Mouse (Mus musculus): ENCODE results near the gene Cyp46a1. TPM values are rescaled to one million over a fixed set of nuclear protein-coding genes. Genes with fewer than 3 reads are reported as not detected.

Gene Cyp46a1
- polyA plus RNA-seq, 1 experiment from 2014 or later, result 1.4 TPM

- Histone ChIP-seq H3K4me2 (ENCODE audit: low read depth, severe bottlenecking) (peak overlapping the region; percentile 29; the same call in 1 of the 2 replicates), H3K4me3 (ENCODE audit: low read depth, low read length) (no peak overlapping the region), H3K36me3 (ENCODE audit: control insufficient read depth, insufficient read depth, low read length) (no peaks in the 10 kb centered on the region), H3K9me3 (ENCODE audit: control insufficient read depth, low read length) (no peaks in the 10 kb centered on the region), H3K27me3 (ENCODE audit: control insufficient read depth, insufficient read depth, low read length) (no peaks in the 10 kb centered on the region), H3K27ac (replicated peaks; ENCODE audit: low read depth, low read length) (no peak overlapping the region), H3K9ac (ENCODE audit: low read length) (no peak overlapping the region), H3K4me1 (ENCODE audit: control insufficient read depth, insufficient read depth, low read length) (peaks cover 8% of the 10 kb centered on the region; the same call in 1 of the 2 replicates)
- ATAC-seq (ENCODE audit: insufficient number of reproducible peaks, low FRiP score, low TSS enrichment, low read depth) (no peak), DNase-seq (ENCODE audit: low spot score) (peak; percentile 86)
- WGBS, result 6% methylated on average over 8 of the region's 8 CpGs
Measured at GRCm38 (mm10) chr12:108292957-108293356, 41.2 kb upstream of the Cyp46a1 start.

DNA sequence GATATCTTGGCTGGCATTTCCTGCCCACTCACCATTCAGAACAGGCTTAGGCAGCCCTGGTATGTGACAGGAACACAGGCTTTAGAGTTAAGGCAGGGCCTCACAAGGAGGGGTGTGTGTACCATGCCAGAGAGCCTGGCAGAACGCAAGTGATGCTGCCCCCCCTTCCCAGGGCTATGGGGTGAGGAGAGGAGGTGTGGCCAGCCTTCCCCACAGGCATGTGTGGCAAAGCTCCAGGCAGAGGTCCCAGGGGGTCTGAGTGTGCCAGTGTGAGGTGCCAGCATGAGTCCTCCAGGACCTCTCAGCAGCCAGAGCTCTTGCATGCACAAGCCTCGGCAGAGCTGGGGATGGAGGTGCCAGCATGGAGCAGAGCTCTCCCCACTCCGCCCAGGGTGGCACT is 39.6 kb upstream of the Cyp46a1 start:
- Histone ChIP-seq H3K4me3 (ENCODE audit: low read depth, low read length) (no peak overlapping the region), H3K27me3 (ENCODE audit: control insufficient read depth, insufficient read depth, low read length) (no peaks in the 10 kb centered on the region), H3K27ac (replicated peaks; ENCODE audit: low read depth, low read length) (no peak overlapping the region), H3K9me3 (ENCODE audit: control insufficient read depth, low read length) (no peaks in the 10 kb centered on the region), H3K4me2 (ENCODE audit: low read depth, severe bottlenecking) (no peak overlapping the region), H3K36me3 (ENCODE audit: control insufficient read depth, insufficient read depth, low read length) (no peaks in the 10 kb centered on the region), H3K9ac (ENCODE audit: low read length) (no peak overlapping the region), H3K4me1 (ENCODE audit: control insufficient read depth, insufficient read depth, low read length) (peaks cover 8% of the 10 kb centered on the region; the same call in 1 of the 2 replicates)
- DNase-seq (ENCODE audit: low spot score), result no peak
- 79% methylated on average over 3 of the region's 3 CpGs for WGBS
- no peak for ATAC-seq (ENCODE audit: insufficient number of reproducible peaks, low FRiP score, low TSS enrichment, low read depth)

DNA sequence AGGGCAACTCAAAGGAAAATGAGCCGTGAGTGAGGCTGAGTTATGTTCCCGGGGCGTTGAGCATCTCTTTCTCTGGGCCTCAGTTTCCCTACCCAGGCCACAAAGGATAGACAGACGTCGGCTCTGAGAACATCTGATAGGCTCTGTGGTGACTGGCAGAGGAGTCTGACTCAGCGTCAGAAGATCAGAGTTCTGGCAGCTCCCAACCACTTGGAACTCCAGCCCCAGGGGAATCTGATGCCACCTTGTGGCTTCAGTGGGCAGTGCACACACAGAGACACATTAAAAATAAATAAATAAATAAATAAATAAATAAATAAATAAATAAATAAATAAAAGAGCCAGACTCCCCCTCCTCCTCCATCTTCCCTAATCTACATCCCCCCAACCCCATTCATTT is 37.1 kb upstream of the Cyp46a1 start:
- no peak overlapping the region for H3K4me2 ChIP-seq (ENCODE audit: low read depth, severe bottlenecking)
- H3K27me3 ChIP-seq (ENCODE audit: control insufficient read depth, insufficient read depth, low read length), result no peaks in the 10 kb centered on the region
- H3K27ac ChIP-seq (replicated peaks; ENCODE audit: low read depth, low read length), result no peak overlapping the region
- H3K9me3 ChIP-seq (ENCODE audit: control insufficient read depth, low read length), result no peaks in the 10 kb centered on the region
- no peaks in the 10 kb centered on the region for H3K36me3 ChIP-seq (ENCODE audit: control insufficient read depth, insufficient read depth, low read length)
- no peak for ATAC-seq (ENCODE audit: insufficient number of reproducible peaks, low FRiP score, low TSS enrichment, low read depth)
- DNase-seq (ENCODE audit: low spot score), result no peak
- H3K4me3 ChIP-seq (ENCODE audit: low read depth, low read length), result no peak overlapping the region
- no peak overlapping the region for H3K9ac ChIP-seq (ENCODE audit: low read length)
- H3K4me1 ChIP-seq (ENCODE audit: control insufficient read depth, insufficient read depth, low read length), result peaks cover 7% of the 10 kb centered on the region; the same call in 1 of the 2 replicates
- WGBS, result 82% methylated on average over 6 of the region's 6 CpGs

GRCm38 (mm10) chr12:108301006-108301405 is 33.2 kb upstream of the Cyp46a1 start:
- H3K27me3 ChIP-seq (ENCODE audit: control insufficient read depth, insufficient read depth, low read length), result peaks cover 19% of the 10 kb centered on the region
- H3K36me3 ChIP-seq (ENCODE audit: control insufficient read depth, insufficient read depth, low read length), result no peaks in the 10 kb centered on the region
- no peak overlapping the region for H3K27ac ChIP-seq (replicated peaks; ENCODE audit: low read depth, low read length)
- H3K4me1 ChIP-seq (ENCODE audit: control insufficient read depth, insufficient read depth, low read length), result peaks cover 4% of the 10 kb centered on the region; the same call in 1 of the 2 replicates
- H3K9ac ChIP-seq (ENCODE audit: low read length), result no peak overlapping the region
- H3K4me2 ChIP-seq (ENCODE audit: low read depth, severe bottlenecking), result no peak overlapping the region
- DNase-seq (ENCODE audit: low spot score), result no peak
- H3K4me3 ChIP-seq (ENCODE audit: low read depth, low read length), result no peak overlapping the region
- no peaks in the 10 kb centered on the region for H3K9me3 ChIP-seq (ENCODE audit: control insufficient read depth, low read length)
- 85% methylated on average over 6 of the region's 6 CpGs for WGBS
- no peak for ATAC-seq (ENCODE audit: insufficient number of reproducible peaks, low FRiP score, low TSS enrichment, low read depth)

DNA sequence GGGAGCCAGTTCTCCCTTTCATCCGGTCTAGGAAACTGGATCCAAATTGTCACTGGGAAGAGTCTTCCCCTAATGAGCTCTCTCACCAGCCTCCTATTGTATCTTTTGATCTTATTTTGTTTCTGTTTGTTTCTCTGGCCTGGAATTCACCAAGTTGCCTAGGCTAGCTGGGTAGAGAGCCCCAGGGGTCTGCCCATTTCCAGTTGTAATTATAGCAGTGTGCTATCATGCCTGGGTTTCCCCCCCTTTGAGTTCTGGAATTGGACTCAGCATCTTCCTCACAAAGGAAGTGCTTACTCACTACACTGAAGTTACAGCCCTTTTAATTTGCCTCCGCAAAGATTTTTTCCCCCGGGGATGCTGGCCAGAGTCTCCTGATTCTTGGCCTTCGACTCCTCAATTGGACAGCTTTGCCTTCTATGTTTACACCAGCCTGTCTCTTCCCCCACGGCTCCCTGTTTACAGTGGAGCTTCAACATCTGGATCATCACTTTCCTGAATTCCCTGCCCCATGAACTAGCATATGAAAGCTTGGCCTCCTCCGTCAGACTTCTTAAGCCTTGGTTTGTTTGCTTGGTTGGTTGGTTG is 30.3 kb upstream of the Cyp46a1 start:
- DNase-seq (ENCODE audit: low spot score), result no peak
- Histone ChIP-seq H3K9ac (ENCODE audit: low read length) (no peak overlapping the region), H3K4me1 (ENCODE audit: control insufficient read depth, insufficient read depth, low read length) (peaks cover 4% of the 10 kb centered on the region; the same call in 1 of the 2 replicates), H3K27ac (replicated peaks; ENCODE audit: low read depth, low read length) (no peak overlapping the region), H3K36me3 (ENCODE audit: control insufficient read depth, insufficient read depth, low read length) (no peaks in the 10 kb centered on the region), H3K4me3 (ENCODE audit: low read depth, low read length) (no peak overlapping the region), H3K9me3 (ENCODE audit: control insufficient read depth, low read length) (no peaks in the 10 kb centered on the region), H3K27me3 (ENCODE audit: control insufficient read depth, insufficient read depth, low read length) (peaks cover 35% of the 10 kb centered on the region), H3K4me2 (ENCODE audit: low read depth, severe bottlenecking) (no peak overlapping the region)
- 51% methylated on average over 6 of the region's 6 CpGs for WGBS
- no peak for ATAC-seq (ENCODE audit: insufficient number of reproducible peaks, low FRiP score, low TSS enrichment, low read depth)

- peaks cover 35% of the 10 kb centered on the region for H3K27me3 ChIP-seq (ENCODE audit: control insufficient read depth, insufficient read depth, low read length)
- H3K4me1 ChIP-seq (ENCODE audit: control insufficient read depth, insufficient read depth, low read length), result peaks cover 4% of the 10 kb centered on the region; the same call in 1 of the 2 replicates
- H3K9ac ChIP-seq (ENCODE audit: low read length), result no peak overlapping the region
- DNase-seq (ENCODE audit: low spot score) (no peak), ATAC-seq (ENCODE audit: insufficient number of reproducible peaks, low FRiP score, low TSS enrichment, low read depth) (no peak)
- H3K36me3 ChIP-seq (ENCODE audit: control insufficient read depth, insufficient read depth, low read length), result no peaks in the 10 kb centered on the region
- WGBS, result 74% methylated on average over 8 of the region's 8 CpGs
- no peak overlapping the region for H3K27ac ChIP-seq (replicated peaks; ENCODE audit: low read depth, low read length)
- H3K9me3 ChIP-seq (ENCODE audit: control insufficient read depth, low read length), result no peaks in the 10 kb centered on the region
- H3K4me2 ChIP-seq (ENCODE audit: low read depth, severe bottlenecking), result 0 out of 2 replicates have a peak overlapping the region, but pooled peaks have one; percentile 97
- H3K4me3 ChIP-seq (ENCODE audit: low read depth, low read length), result no peak overlapping the region
Measured at GRCm38 (mm10) chr12:108305172-108305571, 29.0 kb upstream of the Cyp46a1 start.

DNA sequence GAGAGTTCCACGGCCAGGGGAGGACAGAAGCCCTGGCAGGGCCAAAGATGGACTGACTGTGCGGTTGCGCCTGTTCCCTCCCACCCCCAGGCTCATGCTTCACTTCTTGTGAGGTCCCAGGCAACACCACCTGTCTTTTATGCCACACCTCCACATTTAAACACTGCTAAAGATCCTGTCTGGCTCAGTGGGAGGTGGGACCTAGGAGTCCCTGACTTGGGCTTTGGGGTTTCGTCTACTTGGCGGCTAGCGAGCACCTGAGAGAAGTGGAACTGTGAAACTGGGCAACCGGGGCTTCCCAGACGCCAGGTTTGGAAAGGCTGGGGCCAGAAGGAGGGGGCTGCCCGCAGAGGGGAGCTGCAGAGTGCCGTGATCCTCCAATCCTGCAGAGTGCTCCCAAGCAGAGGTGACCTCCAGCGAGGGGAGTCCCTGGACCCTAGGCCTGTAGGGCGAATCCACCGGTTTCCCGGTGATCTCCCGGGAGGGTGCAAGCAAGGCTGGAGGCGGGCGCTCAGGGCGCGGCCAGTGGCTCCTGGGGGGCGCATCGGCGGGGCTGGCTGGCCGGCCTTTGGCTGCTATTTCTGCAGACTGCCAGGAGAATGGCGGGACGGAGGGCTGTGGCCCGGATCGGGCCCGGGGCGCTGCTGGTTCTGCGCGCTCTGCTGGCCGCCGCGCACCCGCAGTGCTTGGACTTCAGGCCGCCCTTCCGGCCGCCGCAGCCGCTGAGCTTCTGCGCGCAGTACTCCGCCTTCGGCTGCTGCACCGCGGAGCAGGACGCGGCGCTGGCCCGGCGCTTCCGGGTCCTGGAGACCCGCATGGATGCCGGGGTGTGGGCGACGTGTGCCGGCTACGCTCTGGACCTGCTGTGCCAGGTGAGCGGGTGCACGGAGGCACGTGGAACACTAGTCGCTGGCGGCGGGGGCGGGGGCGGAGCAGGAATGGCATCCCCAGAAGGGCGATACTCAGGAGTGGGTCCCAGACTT is 28.1 kb upstream of the Cyp46a1 start, which contains the start of gene Hhipl1:
Gene Hhipl1 (plus strand): TSS at position 459 of the 983 bp plus-strand sequence.
- Histone ChIP-seq H3K9me3 (ENCODE audit: control insufficient read depth, low read length) (no peaks in the 10 kb centered on the region), H3K9ac (ENCODE audit: low read length) (peak within 1 kb of the TSS; percentile 76), H3K4me3 (ENCODE audit: low read depth, low read length) (peak within 1 kb of the TSS; percentile 51), H3K36me3 (ENCODE audit: control insufficient read depth, insufficient read depth, low read length) (no peaks in the 10 kb centered on the region), H3K27ac (replicated peaks; ENCODE audit: low read depth, low read length) (no peak within 1 kb of the TSS), H3K27me3 (ENCODE audit: control insufficient read depth, insufficient read depth, low read length) (peaks cover 35% of the 10 kb centered on the region), H3K4me2 (ENCODE audit: low read depth, severe bottlenecking) (peak within 1 kb of the TSS; percentile 97), H3K4me1 (ENCODE audit: control insufficient read depth, insufficient read depth, low read length) (peaks cover 4% of the 10 kb centered on the region; the same call in 1 of the 2 replicates)
- 4% methylated on average over 67 of the region's 67 CpGs for WGBS
- ATAC-seq (ENCODE audit: insufficient number of reproducible peaks, low FRiP score, low TSS enrichment, low read depth), result no peak
- DNase-seq (ENCODE audit: low spot score), result peak; percentile 61

GRCm38 (mm10) chr12:108307553-108307952 is 26.6 kb upstream of the Cyp46a1 start:
- H3K27me3 ChIP-seq (ENCODE audit: control insufficient read depth, insufficient read depth, low read length), result peaks cover 35% of the 10 kb centered on the region
- WGBS, result 20% methylated on average over 14 of the region's 14 CpGs
- peak; percentile 79 for DNase-seq (ENCODE audit: low spot score)
- H3K4me3 ChIP-seq (ENCODE audit: low read depth, low read length), result no peak overlapping the region
- no peak overlapping the region for H3K27ac ChIP-seq (replicated peaks; ENCODE audit: low read depth, low read length)
- no peaks in the 10 kb centered on the region for H3K9me3 ChIP-seq (ENCODE audit: control insufficient read depth, low read length)
- no peak for ATAC-seq (ENCODE audit: insufficient number of reproducible peaks, low FRiP score, low TSS enrichment, low read depth)
- no peak overlapping the region for H3K4me2 ChIP-seq (ENCODE audit: low read depth, severe bottlenecking)
- H3K36me3 ChIP-seq (ENCODE audit: control insufficient read depth, insufficient read depth, low read length), result no peaks in the 10 kb centered on the region
- H3K4me1 ChIP-seq (ENCODE audit: control insufficient read depth, insufficient read depth, low read length), result peaks cover 4% of the 10 kb centered on the region; the same call in 1 of the 2 replicates
- H3K9ac ChIP-seq (ENCODE audit: low read length), result no peak overlapping the region
